Mouse (Mus musculus) forebrain, postnatal 0 days (tissue): ENCODE data around the gene Nos1ap. TPM values are rescaled to one million over a fixed set of nuclear protein-coding genes. Genes with fewer than 3 reads are reported as not detected.

Experiments used
- ATAC-seq: fragments of 200-750 bp; cut with Nextera tagmentation; 2 replicates; pipeline ENCODE4 v1.8.0; 2017; ENCODE audit warnings: mild to moderate bottlenecking, moderate library complexity
- DNase-seq: peaks from one replicate; pipeline ENCODE4 v3.0.0-alpha.2; 2015
- H3K27ac ChIP-seq: fragments of 300-500 bp; sonication (generic); 2 replicates; pipeline ENCODE4 v1.5.1; 2014; ENCODE audit warnings: low read depth, mild to moderate bottlenecking, antibody characterized with exemption, low read length, moderate library complexity, mixed read lengths
- H3K27me3 ChIP-seq: fragments of 300-500 bp; sonication (generic); 2 replicates; pipeline ENCODE4 v1.6.1; 2014; ENCODE audit warnings: mild to moderate bottlenecking, low read length, mixed read lengths; ENCODE audit not compliant: insufficient read depth
- H3K36me3 ChIP-seq: fragments of 300-500 bp; sonication (generic); 2 replicates; pipeline ENCODE4 v1.6.1; 2014; ENCODE audit warnings: mild to moderate bottlenecking, moderate library complexity; ENCODE audit not compliant: insufficient read depth
- H3K4me1 ChIP-seq: fragments of 300-500 bp; sonication (generic); 2 replicates; pipeline ENCODE4 v1.6.1; 2014; ENCODE audit warnings: antibody characterized with exemption; ENCODE audit not compliant: insufficient read depth
- H3K4me2 ChIP-seq: fragments of 300-500 bp; sonication (generic); 2 replicates; pipeline ENCODE4 v1.6.1; 2014; ENCODE audit warnings: low read depth, mild to moderate bottlenecking, moderate library complexity
- H3K4me3 ChIP-seq: fragments of 300-500 bp; sonication (generic); 2 replicates; pipeline ENCODE4 v1.5.1; 2014; ENCODE audit warnings: low read depth, low read length, mixed read lengths
- H3K9ac ChIP-seq: fragments of 300-500 bp; sonication (generic); 2 replicates; pipeline ENCODE4 v1.6.1; 2014; ENCODE audit warnings: mild to moderate bottlenecking
- H3K9me3 ChIP-seq: fragments of 300-500 bp; sonication (generic); 2 replicates; pipeline ENCODE4 v1.6.1; 2016; ENCODE audit warnings: low read length
- CTCF ChIP-seq: sonication (generic); IDR thresholded peaks from 2 replicates; pipeline ENCODE4 v1.5.1; 2016; ENCODE audit warnings: antibody characterized with exemption, control low read depth, low read depth
- WGBS: fragments of 180-500 bp; shearing (Covaris S2); extraction: QIAGEN DNeasy Blood & Tissue Kit; methylation state at CpG from one replicate; pipeline ENCODE4 v1.1.7; 2014; 5-methylcytosine and 5-hydroxymethylcytosine counted together
- polyA plus RNA-seq: library from polyadenylated mRNA; unstranded; fragments of >200 nt; fragmentation: Nextera tagmentation; extraction: Ambion mirVana; gene quantifications from 2 replicates; pipeline ENCODE4 v1.2.1, GENCODE M21; 2015
- total RNA-seq: library from RNA; depleted of rRNA; stranded (reverse); fragments of >200 nt; gene quantifications from 2 replicates; pipeline ENCODE4 v1.2.3, GENCODE M21; 2014

Gene Nos1ap
- total and polyA plus RNA-seq, 2 experiments from 2014 or later: 12.4 to 14.8 TPM

DNA sequence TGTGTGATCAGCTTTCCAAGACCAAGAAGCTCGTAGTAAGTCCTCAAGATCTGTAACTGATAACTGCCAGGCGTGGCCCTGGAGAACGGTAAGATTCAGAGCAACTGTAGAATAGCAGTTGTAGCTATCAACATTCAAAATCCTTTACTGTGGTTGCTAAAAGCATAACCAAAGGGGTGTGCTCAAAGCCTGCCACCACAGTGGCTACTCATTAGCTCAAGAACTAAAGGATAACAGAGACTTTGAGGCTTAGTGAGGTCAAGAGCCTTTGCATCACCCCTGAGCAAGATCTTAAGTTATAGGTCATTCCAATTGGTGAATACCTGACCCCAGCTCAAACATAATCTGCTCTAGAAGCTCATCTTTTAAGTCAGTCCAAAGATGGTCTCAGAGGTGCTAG, 134.3 kb downstream of the Nos1ap start:
- Histone ChIP-seq H3K27ac (no peak overlapping the region), H3K4me1 (no peaks in the 10 kb centered on the region), H3K36me3 (no peaks in the 10 kb centered on the region), H3K9me3 (no peaks in the 10 kb centered on the region), H3K9ac (no peak overlapping the region), H3K4me3 (no peak overlapping the region), H3K4me2 (no peak overlapping the region), H3K27me3 (no peaks in the 10 kb centered on the region)
- no peak for TF ChIP-seq CTCF
- 98% methylated on average over 3 of the region's 3 CpGs for WGBS
- no peak for DNase-seq
- no peak for ATAC-seq

DNA sequence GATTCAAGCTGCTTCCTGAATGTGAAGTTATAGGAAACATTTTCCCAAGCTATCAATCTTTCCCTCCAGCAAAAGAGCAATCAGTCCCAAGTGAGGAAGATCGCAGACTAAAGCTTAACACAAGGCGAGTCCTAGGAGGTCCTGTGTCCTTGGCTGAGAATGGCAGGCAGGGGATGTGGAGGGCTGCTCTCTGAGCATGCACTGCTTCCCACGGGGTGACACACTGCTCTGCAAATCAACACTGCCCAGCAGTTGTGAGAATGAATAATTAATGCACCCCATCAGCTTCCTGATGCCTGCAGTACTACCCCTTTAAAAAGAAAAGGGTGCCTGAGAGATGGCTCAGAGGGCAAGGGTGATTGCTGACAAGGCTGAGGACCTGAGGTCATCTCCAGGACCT, 136.2 kb downstream of the Nos1ap start:
- Histone ChIP-seq H3K9me3 (no peaks in the 10 kb centered on the region), H3K4me1 (no peaks in the 10 kb centered on the region), H3K4me3 (no peak overlapping the region), H3K27me3 (no peaks in the 10 kb centered on the region), H3K27ac (no peak overlapping the region), H3K9ac (no peak overlapping the region), H3K4me2 (no peak overlapping the region), H3K36me3 (no peaks in the 10 kb centered on the region)
- no peak for TF ChIP-seq CTCF
- DNase-seq (no peak), ATAC-seq (no peak)
- 49% methylated on average over 3 of the region's 3 CpGs for WGBS

DNA sequence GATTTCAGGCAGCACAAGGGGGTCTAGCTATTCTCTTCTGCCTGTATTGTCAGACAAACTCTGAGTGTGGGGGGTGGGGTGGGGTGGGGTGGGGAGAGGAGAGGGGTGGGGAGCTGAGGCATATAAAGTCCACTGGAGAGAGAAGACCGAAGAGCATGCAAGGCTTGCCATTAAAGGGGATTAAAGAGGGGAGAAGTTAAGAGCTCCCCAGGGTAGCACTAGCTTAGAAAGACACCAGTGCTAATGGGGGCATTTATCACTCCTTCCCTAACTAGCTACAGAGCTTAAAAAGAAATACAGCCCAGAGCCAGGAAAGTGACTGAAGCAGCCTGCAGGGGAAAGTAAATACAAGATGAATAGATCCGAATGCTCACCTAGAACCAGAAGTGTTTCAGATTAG, 141.4 kb downstream of the Nos1ap start:
- DNase-seq: no peak
- Histone ChIP-seq H3K4me1 (no peaks in the 10 kb centered on the region), H3K36me3 (no peaks in the 10 kb centered on the region), H3K27me3 (no peaks in the 10 kb centered on the region), H3K9me3 (no peaks in the 10 kb centered on the region), H3K27ac (no peak overlapping the region), H3K4me2 (no peak overlapping the region), H3K4me3 (no peak overlapping the region), H3K9ac (no peak overlapping the region)
- WGBS: 15% methylated on average over 2 of the region's 2 CpGs
- TF ChIP-seq CTCF: no peak
- no peak for ATAC-seq

DNA sequence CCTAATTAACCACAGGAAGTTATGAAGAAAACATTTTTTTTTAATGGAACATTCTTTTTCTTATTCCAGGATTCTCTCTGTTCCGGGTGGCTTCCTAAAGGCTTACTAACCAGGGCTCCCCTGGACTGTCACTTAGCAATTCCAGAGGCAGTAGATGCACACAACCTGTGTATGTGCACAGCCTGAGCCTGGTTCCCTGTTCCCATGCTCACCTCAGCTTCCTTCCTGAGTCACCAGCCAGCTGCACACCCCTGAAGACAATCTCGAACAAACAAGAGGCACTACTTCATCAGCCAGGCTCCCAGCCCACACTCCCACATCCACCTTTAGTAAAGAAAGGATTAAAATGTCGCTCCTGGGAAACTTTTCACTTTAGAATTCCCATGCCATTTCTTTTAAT, 144.2 kb downstream of the Nos1ap start:
- Histone ChIP-seq H3K4me2 (no peak overlapping the region), H3K4me1 (no peaks in the 10 kb centered on the region), H3K4me3 (no peak overlapping the region), H3K9me3 (no peaks in the 10 kb centered on the region), H3K27me3 (no peaks in the 10 kb centered on the region), H3K36me3 (no peaks in the 10 kb centered on the region), H3K27ac (no peak overlapping the region), H3K9ac (no peak overlapping the region)
- no peak for ATAC-seq
- TF ChIP-seq CTCF: no peak
- WGBS: 41% methylated on average over 3 of the region's 3 CpGs
- DNase-seq: no peak

DNA sequence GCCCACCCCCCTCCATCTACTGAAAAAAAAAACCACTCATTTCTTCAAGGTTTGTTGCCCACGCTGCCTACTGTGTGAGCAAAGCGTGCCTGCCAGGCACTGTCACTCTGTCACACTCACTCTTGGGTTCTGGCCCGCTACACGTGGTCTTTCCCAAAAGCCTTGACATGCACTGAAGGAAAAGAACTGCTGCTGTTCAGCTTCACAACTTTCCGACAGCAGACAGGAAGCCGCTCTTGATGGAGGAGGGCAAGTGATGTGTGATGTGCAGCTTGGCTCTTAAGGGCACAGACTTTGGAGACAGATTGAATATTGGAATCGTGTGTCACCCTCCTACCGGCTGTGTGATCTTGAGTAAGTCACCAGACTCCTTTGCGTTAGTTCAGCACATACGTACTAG, 149.3 kb downstream of the Nos1ap start:
- no peaks in the 10 kb centered on the region for H3K36me3 ChIP-seq
- no peak overlapping the region for H3K27ac ChIP-seq
- H3K27me3 ChIP-seq: no peaks in the 10 kb centered on the region
- no peak for TF ChIP-seq CTCF
- no peak overlapping the region for H3K9ac ChIP-seq
- 77% methylated on average over 10 of the region's 10 CpGs for WGBS
- H3K9me3 ChIP-seq: no peaks in the 10 kb centered on the region
- H3K4me1 ChIP-seq: no peaks in the 10 kb centered on the region
- H3K4me3 ChIP-seq: no peak overlapping the region
- DNase-seq: no peak
- ATAC-seq: peak; percentile 48
- no peak overlapping the region for H3K4me2 ChIP-seq

DNA sequence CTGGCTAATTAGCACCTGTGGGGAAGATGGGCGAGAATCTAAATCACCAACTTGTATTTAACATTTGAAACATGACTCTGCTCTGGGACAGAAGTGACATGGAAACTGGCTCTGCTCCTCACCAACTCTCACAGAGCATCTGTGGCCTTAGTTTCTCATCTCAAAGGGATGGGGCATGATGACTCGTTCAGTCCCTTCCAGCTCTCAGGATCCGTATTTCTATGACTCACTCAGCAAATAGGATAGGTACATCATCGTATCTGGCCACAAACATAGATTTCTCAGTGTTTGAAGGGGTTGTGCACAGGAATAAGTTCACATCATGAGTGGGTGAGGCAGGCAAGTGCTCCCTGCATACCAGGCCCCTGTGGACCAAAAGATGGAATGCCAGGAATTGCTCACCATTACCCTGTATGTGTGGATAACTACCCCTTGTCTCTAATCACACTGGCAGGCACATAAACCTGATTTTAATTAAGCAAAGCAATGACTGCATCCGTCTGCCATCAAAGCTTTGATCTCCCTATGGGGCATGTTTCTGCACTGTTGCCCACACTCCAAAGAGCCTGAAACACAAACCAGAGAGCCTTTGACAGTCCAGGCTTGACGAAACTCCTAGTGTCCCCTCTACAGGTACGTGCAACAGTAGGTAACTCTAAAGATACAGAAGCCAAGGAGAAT, 151.1 kb downstream of the Nos1ap start:
- ATAC-seq (no peak), DNase-seq (no peak)
- 46% methylated on average over 7 of the region's 7 CpGs for whole genome bisulfite sequencing

DNA sequence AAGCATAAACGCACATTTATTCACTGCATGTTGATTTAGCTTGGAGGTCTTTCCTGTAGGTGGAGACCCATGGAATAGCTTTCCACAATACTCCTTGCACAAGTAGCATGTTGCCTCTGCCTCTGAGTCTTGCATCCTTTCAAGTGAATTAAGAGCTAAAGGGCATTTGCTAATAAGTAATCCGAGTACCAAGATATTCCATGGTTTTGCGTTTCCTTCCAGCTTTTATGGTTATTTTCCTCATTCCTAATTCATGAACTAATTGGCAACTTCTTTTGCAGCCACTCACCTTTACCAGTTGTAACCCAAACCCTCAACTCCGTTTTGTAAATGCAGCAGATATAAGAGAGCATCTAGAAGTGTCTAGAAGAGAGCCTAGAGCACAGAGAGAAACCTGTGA, 155.5 kb downstream of the Nos1ap start:
- H3K4me3 ChIP-seq: no peak overlapping the region
- H3K9ac ChIP-seq: no peak overlapping the region
- no peak overlapping the region for H3K27ac ChIP-seq
- no peak overlapping the region for H3K4me2 ChIP-seq
- no peak for ATAC-seq
- H3K36me3 ChIP-seq: no peaks in the 10 kb centered on the region
- DNase-seq: no peak
- no peaks in the 10 kb centered on the region for H3K9me3 ChIP-seq
- H3K4me1 ChIP-seq: no peaks in the 10 kb centered on the region
- 87% methylated on average over 4 of the region's 4 CpGs for WGBS
- no peaks in the 10 kb centered on the region for H3K27me3 ChIP-seq
- TF ChIP-seq CTCF: no peak

More for the DNA sequence above, 151.1 kb downstream of the Nos1ap start:
- TF ChIP-seq CTCF: no peak
- Histone ChIP-seq H3K36me3 (no peaks in the 10 kb centered on the region), H3K27ac (no peak overlapping the region), H3K9me3 (no peaks in the 10 kb centered on the region), H3K4me1 (no peaks in the 10 kb centered on the region), H3K4me3 (no peak overlapping the region), H3K9ac (no peak overlapping the region), H3K27me3 (no peaks in the 10 kb centered on the region), H3K4me2 (no peak overlapping the region)
